Mouse (Mus musculus) embryonic facial prominence, embryonic 12.5 days (tissue): ENCODE data around the gene Gm49673. TPM values are rescaled to one million over a fixed set of nuclear protein-coding genes. Genes with fewer than 3 reads are reported as not detected.
"Not testable (repeated sequence)": the region's sequence is repeated elsewhere in the genome, so short reads cannot be mapped to it uniquely, and the experiment has no call there.

ENCODE experiments used
- ATAC-seq: fragments of 200-750 bp; cut with Nextera tagmentation; 2 replicates; pipeline ENCODE4 v1.8.0; 2017; ENCODE audit not compliant: insufficient number of reproducible peaks, insufficient read depth, low FRiP score, low TSS enrichment
- H3K27ac ChIP-seq: fragments of 300-500 bp; sonication (generic); 2 replicates; pipeline ENCODE4 v1.5.1; 2016; ENCODE audit warnings: mild to moderate bottlenecking
- H3K27me3 ChIP-seq: fragments of 300-500 bp; sonication (generic); 2 replicates; pipeline ENCODE4 v1.6.1; 2016; ENCODE audit warnings: mild to moderate bottlenecking, moderate library complexity
- H3K36me3 ChIP-seq: fragments of 300-500 bp; sonication (generic); 2 replicates; pipeline ENCODE4 v1.6.1; 2016; ENCODE audit warnings: mild to moderate bottlenecking
- H3K4me1 ChIP-seq: fragments of 300-500 bp; sonication (generic); 2 replicates; pipeline ENCODE4 v1.6.1; 2016
- H3K4me2 ChIP-seq: fragments of 300-500 bp; sonication (generic); replicated peaks from 2 replicates; pipeline ENCODE4 v1.6.1; 2016; ENCODE audit warnings: mild to moderate bottlenecking, moderate library complexity
- H3K4me3 ChIP-seq: fragments of 300-500 bp; sonication (generic); 2 replicates; pipeline ENCODE4 v1.5.1; 2016; ENCODE audit warnings: mild to moderate bottlenecking
- H3K9ac ChIP-seq: fragments of 300-500 bp; sonication (generic); 2 replicates; pipeline ENCODE4 v1.6.1; 2016; ENCODE audit warnings: mild to moderate bottlenecking, moderate library complexity
- H3K9me3 ChIP-seq: fragments of 300-500 bp; sonication (generic); 2 replicates; pipeline ENCODE4 v1.6.1; 2016; ENCODE audit warnings: mild to moderate bottlenecking, moderate library complexity
- WGBS: fragments of 180-500 bp; shearing (Covaris S2); methylation state at CpG from one replicate; pipeline ENCODE4 v1.1.7; 2016; 5-methylcytosine and 5-hydroxymethylcytosine counted together
- polyA plus RNA-seq: library from polyadenylated mRNA; unstranded; fragments of >200 nt; fragmentation: Nextera tagmentation; extraction: Ambion mirVana; gene quantifications from 2 replicates; pipeline ENCODE4 v1.2.1, GENCODE M21; 2016

Gm49673 gene
- polyA plus RNA-seq, 1 experiment from 2014 or later: 0.29 TPM

DNA sequence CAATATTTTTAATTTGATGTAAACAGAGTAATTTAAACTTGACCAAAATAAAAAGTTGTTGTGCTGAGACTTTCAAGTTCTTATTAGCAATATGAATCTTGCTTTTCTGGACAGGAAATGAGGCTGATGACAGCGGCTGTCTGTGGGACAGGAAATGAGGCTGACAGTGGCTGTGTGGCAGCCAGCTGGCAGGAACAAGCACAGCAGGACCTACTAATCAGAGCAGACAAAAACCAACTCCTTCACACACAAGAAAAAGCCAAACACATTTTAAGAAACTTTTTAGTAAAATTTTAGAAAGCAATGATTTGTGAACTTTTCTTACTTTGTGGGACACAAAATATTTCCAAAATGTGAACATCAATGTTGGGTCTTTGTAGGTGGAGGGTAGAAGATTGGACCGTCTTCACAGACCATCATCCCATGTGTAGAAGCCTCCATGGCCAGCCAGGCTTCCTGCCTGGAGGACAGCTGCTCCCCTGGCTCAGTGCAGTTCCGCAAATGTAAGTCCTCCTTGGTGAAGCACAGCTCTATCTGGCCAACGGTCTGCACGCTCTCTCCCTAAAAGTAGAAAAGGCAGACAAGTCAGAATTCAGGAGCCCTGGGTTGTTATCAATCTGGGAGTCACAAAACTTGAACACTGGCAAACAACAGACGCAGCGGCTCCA, 19.1 kb downstream of the Gm49673 start:
- not testable (repeated sequence) for H3K9me3 ChIP-seq, ATAC-seq, H3K27ac ChIP-seq, H3K36me3 ChIP-seq, H3K9ac ChIP-seq, H3K4me1 ChIP-seq, H3K4me2 ChIP-seq, H3K27me3 ChIP-seq, H3K4me3 ChIP-seq
- 83% methylated on average over 1 of the region's 7 CpGs for WGBS

DNA sequence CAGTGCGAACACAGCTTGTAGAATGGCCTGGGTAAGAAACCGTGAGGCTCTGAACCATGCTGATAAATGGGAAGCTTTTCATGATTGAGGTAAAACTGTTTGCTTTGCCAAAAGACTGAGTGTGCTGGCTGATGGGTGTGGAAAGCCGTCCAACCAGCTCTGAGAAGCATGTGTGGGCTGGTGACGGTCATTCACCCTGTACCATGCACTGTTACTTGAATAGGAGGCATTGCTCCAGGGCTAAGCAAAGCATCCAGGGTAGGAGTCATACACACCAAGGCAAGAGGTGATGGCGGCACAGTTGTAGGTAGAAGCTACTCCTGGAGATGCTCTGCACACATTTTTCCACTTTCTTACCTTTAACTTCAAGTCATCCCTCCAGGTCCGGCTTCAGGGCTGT, 23.0 kb downstream of the Gm49673 start:
- H3K4me2 ChIP-seq, H3K36me3 ChIP-seq, H3K4me1 ChIP-seq, H3K9ac ChIP-seq, ATAC-seq, H3K27me3 ChIP-seq, H3K9me3 ChIP-seq, H3K27ac ChIP-seq, H3K4me3 ChIP-seq: not testable (repeated sequence)
- 100% methylated on average over 3 of the region's 6 CpGs for WGBS

DNA sequence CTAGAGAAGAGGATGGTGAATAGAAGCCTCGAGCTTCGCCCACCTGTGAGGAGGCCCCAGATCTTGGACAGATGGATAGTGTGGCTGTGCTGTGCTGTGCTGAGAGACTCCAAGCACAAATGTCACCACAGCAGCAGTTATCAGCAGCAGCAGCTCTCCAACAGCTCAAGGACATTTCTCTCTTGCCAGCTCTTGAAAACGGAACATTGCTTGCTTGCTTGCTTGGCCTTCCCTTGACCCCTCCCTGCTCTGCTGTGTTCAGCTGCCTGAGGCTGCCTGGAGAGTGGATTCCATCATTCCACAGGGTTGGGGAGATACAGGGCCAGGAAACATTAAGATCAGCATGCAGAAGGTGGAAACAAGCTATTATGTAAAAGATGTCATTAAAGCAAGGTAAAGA, 24.6 kb downstream of the Gm49673 start:
- not testable (repeated sequence) for H3K27me3 ChIP-seq, H3K9me3 ChIP-seq, H3K4me3 ChIP-seq, H3K4me2 ChIP-seq, H3K36me3 ChIP-seq, H3K27ac ChIP-seq, H3K9ac ChIP-seq, ATAC-seq, H3K4me1 ChIP-seq
- no CpG with 5 or more reads among the region's 3 CpGs for WGBS

DNA sequence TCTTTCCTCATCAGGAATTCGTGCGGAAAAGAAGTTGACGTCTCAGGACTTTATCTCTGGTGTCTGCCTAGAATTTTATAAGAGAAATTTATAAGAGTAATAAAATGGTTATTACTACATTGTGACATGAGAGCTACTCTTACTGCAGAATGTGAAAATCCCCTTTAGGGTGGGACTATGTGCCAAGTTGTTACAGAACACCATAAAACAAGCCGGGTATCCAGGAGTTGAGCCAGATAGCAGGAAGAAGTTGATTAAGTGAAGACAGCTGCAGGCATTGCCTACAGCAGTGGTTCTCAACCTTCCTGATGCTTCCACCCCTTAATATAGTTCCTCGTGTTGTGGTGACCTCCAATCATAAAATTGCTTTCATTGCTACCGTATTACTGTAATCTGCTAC, 30.7 kb downstream of the Gm49673 start:
- not testable (repeated sequence) for H3K27me3 ChIP-seq, H3K4me3 ChIP-seq, ATAC-seq, H3K36me3 ChIP-seq, H3K4me1 ChIP-seq, H3K27ac ChIP-seq, H3K9ac ChIP-seq, H3K9me3 ChIP-seq, H3K4me2 ChIP-seq
- no CpG with 5 or more reads among the region's 6 CpGs for WGBS

DNA sequence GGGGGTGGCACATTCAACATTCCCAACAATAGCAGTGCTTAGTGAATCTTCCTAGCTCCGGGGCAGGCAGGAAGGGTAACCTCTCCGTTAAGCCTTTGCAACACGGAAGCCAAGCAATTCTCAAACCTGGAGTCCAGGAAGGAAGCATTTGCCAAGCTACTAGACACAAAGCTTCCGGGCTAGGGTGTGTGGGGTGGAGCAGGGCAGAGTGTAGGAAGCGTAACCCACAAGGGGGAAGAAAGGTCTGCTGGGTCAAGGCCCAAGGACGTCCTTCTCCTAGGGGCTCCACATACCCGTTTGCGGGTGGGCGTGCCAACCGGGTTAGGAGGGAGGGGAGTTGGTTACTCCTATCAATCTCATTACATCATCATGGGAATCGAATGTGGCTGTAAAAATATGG, 31.2 kb downstream of the Gm49673 start:
- H3K27me3 ChIP-seq, H3K4me2 ChIP-seq, H3K36me3 ChIP-seq, H3K4me1 ChIP-seq, ATAC-seq, H3K27ac ChIP-seq, H3K4me3 ChIP-seq, H3K9me3 ChIP-seq, H3K9ac ChIP-seq: not testable (repeated sequence)
- 63% methylated on average over 8 of the region's 11 CpGs for WGBS

DNA sequence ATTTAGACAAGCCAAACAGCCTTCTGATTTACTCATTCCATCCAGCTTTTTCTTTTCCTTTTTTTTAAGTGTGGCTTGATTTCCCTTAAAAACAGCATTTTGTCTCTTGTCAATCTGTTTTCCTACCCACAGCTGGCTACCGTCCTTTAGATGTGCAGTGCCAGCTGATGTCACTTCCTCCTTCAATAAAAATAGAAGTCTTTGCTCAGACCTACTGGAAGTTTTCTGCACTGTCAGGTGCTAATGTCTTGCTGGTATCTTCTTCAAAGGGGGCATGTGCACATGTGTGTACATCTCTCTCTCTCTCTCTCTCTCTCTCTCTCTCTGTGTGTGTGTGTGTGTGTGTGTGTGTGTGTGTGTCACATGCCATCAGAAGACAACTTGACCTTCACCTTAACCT, 35.4 kb downstream of the Gm49673 start:
- not testable (repeated sequence) for H3K27ac ChIP-seq, H3K27me3 ChIP-seq, ATAC-seq, H3K9ac ChIP-seq, H3K4me3 ChIP-seq, H3K36me3 ChIP-seq, H3K4me1 ChIP-seq, H3K4me2 ChIP-seq, H3K9me3 ChIP-seq
- no CpG with 5 or more reads among the region's 1 CpGs for WGBS

DNA sequence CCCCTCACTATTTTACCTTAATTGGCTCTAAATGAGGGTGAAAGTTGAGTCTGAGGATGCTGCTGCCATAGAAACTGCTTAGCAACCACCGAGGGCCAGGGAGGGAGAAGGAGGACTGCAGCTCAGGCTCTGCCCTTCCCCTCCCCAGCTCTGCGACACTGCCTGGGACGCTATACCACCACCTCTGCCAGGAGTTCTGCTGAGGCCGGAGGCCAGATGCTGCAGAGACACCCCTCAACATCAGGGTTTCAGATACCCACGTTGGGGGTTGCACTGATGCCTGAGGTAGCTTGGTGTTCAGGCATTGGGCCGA, 46.3 kb downstream of the Gm49673 start:
- not testable (repeated sequence) for H3K4me2 ChIP-seq, H3K27ac ChIP-seq, H3K9ac ChIP-seq, H3K4me3 ChIP-seq, ATAC-seq, H3K9me3 ChIP-seq, H3K4me1 ChIP-seq, H3K27me3 ChIP-seq, H3K36me3 ChIP-seq
- WGBS: 41% methylated on average over 3 of the region's 6 CpGs

DNA sequence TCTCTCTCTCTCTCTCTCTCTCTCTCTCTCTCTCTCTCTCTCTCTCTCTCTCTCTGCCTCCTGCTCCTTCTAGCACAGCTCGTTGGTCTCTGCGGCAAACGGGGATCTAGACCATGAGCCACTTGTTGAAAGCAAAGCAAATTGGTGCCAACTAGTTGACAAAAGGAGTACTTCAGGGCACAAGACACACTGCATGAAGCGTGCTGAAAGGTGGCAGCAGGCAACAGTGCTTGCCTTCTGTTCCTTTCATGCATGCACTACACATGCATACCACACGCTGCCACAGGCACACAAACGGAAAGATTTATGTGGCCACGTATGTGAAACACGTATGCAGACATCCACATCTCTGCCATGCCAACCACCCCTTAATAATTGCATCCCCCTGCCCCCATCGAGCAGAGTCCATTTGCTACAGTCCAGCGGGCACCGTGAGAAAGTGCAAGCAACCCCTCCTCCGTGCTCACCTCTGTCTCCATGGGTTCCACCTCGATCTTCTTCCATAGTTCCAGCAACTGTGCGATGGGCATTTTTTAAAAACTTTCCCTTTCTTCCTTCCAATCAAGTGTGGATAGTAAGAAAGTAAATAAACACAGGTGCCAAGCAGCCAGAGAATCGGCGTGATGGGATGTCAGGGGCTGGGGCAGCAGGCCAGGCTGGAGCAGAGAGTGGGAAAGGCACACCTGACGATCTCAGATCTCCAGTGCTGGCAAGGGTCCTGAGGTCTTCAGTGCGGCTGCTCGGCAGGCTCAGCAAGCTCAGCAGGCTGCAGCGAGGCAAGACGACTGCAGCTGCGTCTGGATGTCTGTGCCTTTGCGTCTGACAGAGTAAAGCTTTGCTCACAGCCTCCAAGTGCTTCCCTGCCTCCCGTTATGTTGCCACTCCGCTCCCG, 46.9 kb downstream of the Gm49673 start:
- not testable (repeated sequence) for ATAC-seq, H3K4me1 ChIP-seq
- WGBS: 27% methylated on average over 8 of the region's 26 CpGs

DNA sequence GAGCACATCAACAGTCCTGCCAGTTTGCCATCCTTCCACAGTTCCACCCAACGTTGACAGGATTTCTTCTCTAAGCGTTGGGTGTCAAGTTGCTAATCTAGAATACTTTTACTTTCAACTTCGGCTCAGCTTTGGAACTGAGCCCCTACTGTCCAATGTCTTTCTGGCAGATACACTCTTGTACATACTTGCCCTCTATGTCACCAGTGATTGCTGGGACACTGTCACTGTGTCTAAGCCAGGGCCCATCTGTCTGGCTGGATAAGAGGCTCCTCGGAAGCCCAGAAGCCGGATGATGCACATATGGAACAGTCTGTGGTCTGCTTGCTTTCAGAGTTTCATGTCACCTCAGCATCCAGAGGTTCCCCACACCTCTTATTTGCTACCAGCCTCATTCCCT, 51.4 kb downstream of the Gm49673 start:
- not testable (repeated sequence) for ATAC-seq, H3K27me3 ChIP-seq, H3K4me3 ChIP-seq, H3K4me1 ChIP-seq, H3K9ac ChIP-seq, H3K27ac ChIP-seq, H3K4me2 ChIP-seq, H3K36me3 ChIP-seq, H3K9me3 ChIP-seq
- WGBS: 64% methylated on average over 5 of the region's 5 CpGs

More for the DNA sequence above, 46.9 kb downstream of the Gm49673 start:
- not testable (repeated sequence) for H3K27ac ChIP-seq, H3K4me3 ChIP-seq, H3K27me3 ChIP-seq, H3K36me3 ChIP-seq, H3K9ac ChIP-seq, H3K4me2 ChIP-seq, H3K9me3 ChIP-seq

DNA sequence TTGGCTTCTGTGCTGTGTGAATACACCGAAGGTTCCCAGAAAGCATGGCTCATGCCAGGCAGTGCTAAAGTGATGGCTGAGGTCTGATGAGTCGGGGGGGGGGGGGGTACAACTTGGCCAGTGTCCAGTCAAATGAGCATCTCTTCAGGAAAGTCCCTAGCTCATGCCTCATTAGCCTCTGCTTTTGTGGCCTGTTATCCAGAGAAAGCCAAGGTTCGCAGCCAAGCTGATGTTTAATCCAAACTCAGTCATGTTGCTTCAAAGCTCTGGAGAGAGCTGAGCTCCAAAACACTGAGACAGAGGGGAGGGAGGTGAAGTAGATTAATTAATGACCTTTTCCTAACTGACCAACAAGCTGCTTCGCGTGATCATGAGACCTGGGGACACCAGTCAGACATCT, 51.9 kb downstream of the Gm49673 start:
- H3K4me3 ChIP-seq, H3K36me3 ChIP-seq, H3K27ac ChIP-seq, H3K4me2 ChIP-seq, H3K9me3 ChIP-seq, H3K4me1 ChIP-seq, H3K27me3 ChIP-seq, ATAC-seq, H3K9ac ChIP-seq: not testable (repeated sequence)
- WGBS: 61% methylated on average over 3 of the region's 5 CpGs

DNA sequence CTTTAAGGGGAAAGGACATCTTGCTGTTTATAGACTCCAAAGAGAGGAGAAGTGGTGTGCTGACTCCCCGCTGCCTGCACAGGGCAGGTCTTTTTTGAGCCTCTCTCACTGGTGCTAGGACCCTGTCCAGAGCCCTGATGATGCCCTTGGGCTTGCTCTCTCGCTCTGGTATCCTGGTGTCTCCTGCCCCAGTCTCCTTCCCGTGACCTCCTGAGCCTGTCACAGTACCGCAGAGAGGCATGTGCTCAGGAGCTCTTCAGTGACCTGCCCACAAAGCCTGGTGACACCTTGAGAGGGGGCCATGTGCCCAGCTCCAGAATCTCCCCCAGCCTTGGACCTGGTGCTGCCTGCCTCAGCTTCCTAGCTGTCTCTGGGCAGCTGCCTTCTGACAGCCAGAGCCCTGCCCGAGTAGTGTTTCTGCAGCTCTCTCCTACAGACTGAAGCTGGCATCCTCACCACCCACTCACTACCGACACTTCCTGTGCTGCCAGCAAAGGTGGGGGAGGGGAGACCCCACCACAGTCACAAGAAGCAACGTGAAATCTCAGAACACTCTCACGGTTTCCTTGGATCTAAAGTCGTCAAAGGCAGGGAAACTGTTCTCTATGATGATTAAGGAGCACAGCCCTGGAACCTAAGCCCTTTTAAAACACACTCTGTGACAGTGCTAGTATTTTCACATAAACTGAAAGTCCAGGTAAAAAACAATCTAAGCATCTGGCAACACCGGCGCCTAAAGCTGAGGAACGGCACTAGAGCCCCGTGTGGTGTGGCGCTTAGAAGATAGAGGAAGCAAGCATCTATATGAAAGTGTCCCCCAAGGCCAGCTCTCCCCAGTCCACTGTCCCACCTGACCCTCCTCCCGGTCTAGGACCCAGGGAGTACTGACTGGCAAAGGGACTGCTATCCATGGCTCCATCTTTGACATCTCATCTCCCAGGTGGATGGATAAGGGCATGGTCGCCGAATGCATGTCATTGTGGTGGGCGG, 54.8 kb downstream of the Gm49673 start:
- not testable (repeated sequence) for H3K27ac ChIP-seq, ATAC-seq, H3K4me1 ChIP-seq, H3K4me2 ChIP-seq, H3K4me3 ChIP-seq, H3K36me3 ChIP-seq, H3K9ac ChIP-seq, H3K9me3 ChIP-seq, H3K27me3 ChIP-seq
- WGBS: 52% methylated on average over 4 of the region's 18 CpGs

DNA sequence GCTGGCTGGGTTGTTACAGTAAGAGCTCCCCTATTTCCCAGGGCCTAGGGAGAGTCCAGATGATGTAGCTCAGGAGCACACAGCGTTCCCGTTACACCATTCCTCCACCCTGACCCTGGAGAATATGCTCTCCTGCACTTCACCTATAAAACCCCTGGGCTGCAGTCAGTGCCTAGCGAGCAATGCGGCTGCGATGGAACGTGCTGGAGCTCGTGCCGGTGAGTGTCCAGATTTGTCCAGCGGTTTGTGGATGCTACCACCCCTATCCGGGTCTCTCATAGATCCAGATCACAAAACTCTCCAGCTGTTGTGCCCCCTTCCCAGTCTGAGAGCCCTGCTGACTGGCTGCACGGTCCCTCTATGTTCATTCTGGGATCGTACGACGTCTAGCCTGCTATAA, 56.3 kb downstream of the Gm49673 start:
- not testable (repeated sequence) for H3K9me3 ChIP-seq, H3K27me3 ChIP-seq, H3K36me3 ChIP-seq, ATAC-seq, H3K27ac ChIP-seq, H3K9ac ChIP-seq, H3K4me3 ChIP-seq, H3K4me2 ChIP-seq, H3K4me1 ChIP-seq
- 87% methylated on average over 14 of the region's 14 CpGs for WGBS
